Mouse (Mus musculus) bone marrow macrophage, adult 2 months (primary cell): ENCODE data around the gene Gcnt2. TPM values are rescaled to one million over a fixed set of nuclear protein-coding genes. Genes with fewer than 3 reads are reported as not detected.

Experiments used
- H3K27ac ChIP-seq: 2 replicates; pipeline ENCODE4 v1.5.1; 2012; ENCODE audit warnings: low read depth, low read length; ENCODE audit not compliant: insufficient read depth
- H3K4me1 ChIP-seq: 2 replicates; pipeline ENCODE4 v1.6.1; 2012; ENCODE audit warnings: low read length; ENCODE audit not compliant: control insufficient read depth, insufficient read depth
- H3K4me3 ChIP-seq: 2 replicates; pipeline ENCODE4 v1.5.1; 2012; ENCODE audit warnings: mild to moderate bottlenecking, low read length, moderate library complexity; ENCODE audit not compliant: insufficient read depth
- CTCF ChIP-seq: IDR thresholded peaks from 2 replicates; pipeline ENCODE4 v1.5.1; 2012; ENCODE audit warnings: low read depth, mild to moderate bottlenecking, low read length, moderate library complexity
- POLR2A ChIP-seq: IDR thresholded peaks from 2 replicates; pipeline ENCODE4 v1.6.1; 2012; ENCODE audit warnings: mild to moderate bottlenecking, low read depth, low read length, borderline replicate concordance
- polyA plus RNA-seq: library from polyadenylated mRNA; stranded (reverse); fragments of >200 nt; gene quantifications from 2 replicates; pipeline ENCODE4 v1.2.4, GENCODE M21; 2012; ENCODE audit not compliant: missing spikeins, insufficient read depth, insufficient read length

The Gcnt2 gene
- polyA plus RNA-seq, 1 experiment, result 0.67 TPM

DNA sequence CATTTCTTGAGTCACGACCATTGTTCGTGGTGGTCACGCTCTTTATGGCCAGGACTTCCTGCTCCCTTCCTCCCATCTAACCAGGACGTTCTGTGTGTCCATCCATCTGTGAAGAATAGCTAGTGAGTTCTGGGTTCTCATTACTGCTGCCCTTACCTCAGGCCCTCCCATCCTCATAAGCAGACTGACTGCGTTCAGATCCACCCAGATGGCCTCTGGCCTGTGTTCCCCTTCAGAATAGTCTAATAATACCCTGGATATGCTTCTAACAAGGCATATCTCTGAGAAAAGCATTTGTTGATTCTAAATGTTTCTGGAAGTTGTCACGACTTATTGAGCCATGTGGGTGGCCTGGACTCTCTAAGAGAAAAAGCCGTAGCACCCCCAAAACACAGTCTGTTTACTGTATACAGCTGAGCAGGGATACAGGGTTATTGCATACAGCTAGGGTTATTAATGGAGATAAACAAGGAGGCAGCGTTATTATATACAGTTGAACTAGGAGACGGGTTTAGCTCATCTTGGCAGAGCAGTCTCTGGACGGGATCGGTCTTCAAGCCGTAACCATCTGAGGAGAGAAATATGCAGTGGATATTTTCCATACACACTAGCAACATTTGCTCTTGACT, 42.4 kb downstream of the Gcnt2 start:
- Histone ChIP-seq H3K4me3 (no peak overlapping the region), H3K4me1 (peaks cover 2% of the 10 kb centered on the region; the same call in 1 of the 2 replicates), H3K27ac (no peak overlapping the region)
- TF ChIP-seq POLR2A (no peak), CTCF (no peak)

DNA sequence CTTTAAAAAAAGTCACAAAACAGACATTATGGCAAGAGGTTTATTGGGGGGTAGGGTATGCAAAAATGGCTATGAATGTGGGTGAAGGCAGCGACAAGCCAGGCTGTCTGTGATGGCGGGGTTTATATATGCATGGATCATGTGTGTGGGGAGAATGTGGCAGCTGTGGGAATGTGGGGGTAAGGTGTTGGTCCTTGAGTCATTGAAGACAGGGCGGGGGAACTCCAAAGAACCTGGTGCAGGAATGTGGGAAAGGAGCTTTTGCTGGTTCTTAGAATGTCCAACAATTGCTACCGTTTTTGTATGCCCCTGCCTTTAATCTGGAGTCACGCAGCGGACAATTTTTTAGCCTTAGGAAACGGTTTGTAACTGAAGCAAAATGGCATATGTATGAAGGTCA, 44.5 kb downstream of the Gcnt2 start:
- peaks cover 2% of the 10 kb centered on the region; the same call in 1 of the 2 replicates for H3K4me1 ChIP-seq
- no peak for TF ChIP-seq POLR2A
- TF ChIP-seq CTCF, result no peak
- no peak overlapping the region for H3K4me3 ChIP-seq
- H3K27ac ChIP-seq, result no peak overlapping the region

DNA sequence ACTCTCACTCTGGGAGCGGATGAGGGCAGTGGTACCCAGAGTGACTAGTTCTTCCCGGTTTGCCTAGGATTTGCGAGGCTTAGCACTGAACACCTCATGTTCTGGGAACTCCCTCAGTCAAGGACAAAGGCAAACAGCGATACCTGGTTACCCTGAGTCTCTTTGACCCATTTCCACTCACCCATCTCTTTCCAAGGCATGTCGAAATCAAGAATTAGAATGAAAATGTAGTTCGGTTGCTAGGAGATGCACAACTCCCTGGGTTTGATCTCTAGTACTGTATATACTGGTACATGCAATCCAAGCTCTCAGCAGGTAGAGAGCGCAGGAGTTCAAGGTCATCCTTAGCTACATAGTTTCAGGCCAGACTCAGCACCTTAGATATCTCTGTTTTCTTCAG, 47.0 kb downstream of the Gcnt2 start:
- Histone ChIP-seq H3K4me3 (no peak overlapping the region), H3K4me1 (no peaks in the 10 kb centered on the region), H3K27ac (no peak overlapping the region)
- no peak for TF ChIP-seq CTCF
- no peak for TF ChIP-seq POLR2A

DNA sequence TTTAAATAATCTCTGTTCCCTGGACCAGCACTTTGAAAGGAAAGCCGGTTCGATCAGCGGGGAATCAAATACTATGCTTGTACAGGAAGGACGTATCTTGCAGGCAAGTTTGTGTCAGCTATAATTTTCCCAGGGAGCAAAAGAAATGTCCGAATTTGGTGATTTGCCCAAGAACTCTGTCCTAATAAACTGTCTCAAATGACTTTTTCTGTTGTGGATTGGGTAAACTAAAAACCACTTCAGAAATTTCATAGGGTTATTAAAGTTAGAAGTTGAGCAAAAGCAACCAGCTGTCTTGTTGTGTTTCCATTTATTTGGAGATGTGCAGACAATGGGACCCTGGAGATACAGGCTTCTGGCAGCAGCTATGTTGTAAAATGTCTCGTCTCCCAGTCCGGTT, 47.7 kb downstream of the Gcnt2 start:
- Histone ChIP-seq H3K4me1 (no peaks in the 10 kb centered on the region), H3K4me3 (no peak overlapping the region), H3K27ac (no peak overlapping the region)
- no peak for TF ChIP-seq CTCF
- no peak for TF ChIP-seq POLR2A

DNA sequence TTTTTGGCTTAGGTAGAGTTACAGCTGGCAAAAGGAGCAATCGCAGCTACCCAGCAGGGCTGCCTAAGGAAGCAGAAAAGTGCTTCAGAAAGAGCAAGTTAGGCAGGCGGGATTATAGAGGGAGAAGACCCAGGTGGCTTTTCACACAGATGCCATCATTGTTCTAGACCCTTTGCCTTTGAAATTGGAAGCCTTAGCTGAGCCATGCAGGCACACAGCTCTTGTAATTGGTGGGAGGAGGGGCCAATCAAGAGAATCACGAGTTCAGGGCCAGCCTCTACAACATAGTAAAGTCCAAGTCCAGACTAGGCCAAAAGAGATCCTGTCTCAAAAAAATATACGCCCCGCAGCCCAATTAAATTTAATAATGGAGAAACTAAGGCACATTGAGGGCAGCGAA, 48.5 kb downstream of the Gcnt2 start:
- H3K4me3 ChIP-seq, result no peak overlapping the region
- H3K27ac ChIP-seq, result no peak overlapping the region
- TF ChIP-seq POLR2A (no peak), CTCF (no peak)
- no peaks in the 10 kb centered on the region for H3K4me1 ChIP-seq

DNA sequence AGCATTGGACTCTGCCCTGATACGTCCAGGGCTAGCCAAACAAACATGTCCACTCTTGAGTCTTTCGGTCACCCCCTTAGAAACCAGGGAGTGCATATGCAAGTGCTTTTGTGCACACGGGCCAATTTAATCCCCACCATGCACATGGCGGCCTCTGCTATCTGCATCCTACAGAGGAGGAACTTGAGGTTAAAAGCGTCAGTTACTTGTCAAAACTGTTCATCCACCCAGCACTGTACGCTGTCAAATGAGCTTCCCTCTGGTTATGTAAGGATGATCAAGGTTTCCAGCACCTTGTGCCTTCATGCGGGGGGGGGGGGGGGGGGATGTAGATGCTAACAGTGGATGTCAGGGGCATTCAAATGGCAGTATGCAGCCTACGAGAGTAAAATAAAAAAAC, 49.5 kb downstream of the Gcnt2 start:
- Histone ChIP-seq H3K4me1 (no peaks in the 10 kb centered on the region), H3K27ac (no peak overlapping the region), H3K4me3 (no peak overlapping the region)
- no peak for TF ChIP-seq POLR2A
- TF ChIP-seq CTCF, result no peak

DNA sequence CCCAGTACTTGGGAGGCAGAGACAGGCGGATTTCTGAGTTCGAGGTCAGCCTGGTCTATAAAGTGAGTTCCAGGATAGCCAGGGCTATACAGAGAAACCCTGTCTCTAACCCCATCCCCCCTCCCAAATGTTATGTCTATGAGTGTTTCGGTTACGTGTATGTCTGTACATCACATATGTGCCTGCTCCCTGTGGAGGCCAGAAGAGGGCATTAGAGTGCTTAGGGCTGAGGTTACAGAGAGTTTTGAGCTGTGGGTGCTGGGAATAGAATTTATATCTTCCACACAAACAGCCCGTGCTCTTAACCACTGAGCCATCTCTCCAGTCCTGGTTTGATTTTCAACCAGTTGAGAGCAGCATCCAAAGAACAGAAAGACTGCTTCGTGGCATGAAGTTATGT, 50.5 kb downstream of the Gcnt2 start:
- H3K27ac ChIP-seq, result no peak overlapping the region
- no peaks in the 10 kb centered on the region for H3K4me1 ChIP-seq
- no peak overlapping the region for H3K4me3 ChIP-seq
- no peak for TF ChIP-seq CTCF
- TF ChIP-seq POLR2A, result no peak

DNA sequence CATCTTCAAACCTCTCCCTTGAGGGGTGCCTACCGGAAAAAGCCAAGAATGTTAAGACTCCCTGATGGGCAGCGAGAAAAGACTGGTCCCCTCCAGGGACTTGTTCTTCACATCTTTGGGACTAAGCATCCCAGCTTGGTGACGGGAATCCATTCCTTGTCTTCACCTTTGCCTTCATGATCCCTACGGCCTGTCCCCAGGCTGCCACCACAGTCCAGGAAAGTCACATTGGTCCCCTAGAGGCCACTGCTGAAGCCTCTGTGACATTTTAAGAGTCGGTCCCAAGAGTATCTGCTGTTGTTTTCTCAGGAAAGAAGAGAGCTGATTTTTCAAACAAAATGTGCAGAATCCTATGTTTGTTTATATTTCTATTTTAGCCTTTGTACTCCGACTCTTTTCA, 52.4 kb downstream of the Gcnt2 start:
- Histone ChIP-seq H3K4me1 (0 out of 2 replicates have a peak, but pooled peaks cover 2% of the 10 kb centered on the region), H3K4me3 (no peak overlapping the region), H3K27ac (no peak overlapping the region)
- TF ChIP-seq POLR2A, result no peak
- no peak for TF ChIP-seq CTCF

DNA sequence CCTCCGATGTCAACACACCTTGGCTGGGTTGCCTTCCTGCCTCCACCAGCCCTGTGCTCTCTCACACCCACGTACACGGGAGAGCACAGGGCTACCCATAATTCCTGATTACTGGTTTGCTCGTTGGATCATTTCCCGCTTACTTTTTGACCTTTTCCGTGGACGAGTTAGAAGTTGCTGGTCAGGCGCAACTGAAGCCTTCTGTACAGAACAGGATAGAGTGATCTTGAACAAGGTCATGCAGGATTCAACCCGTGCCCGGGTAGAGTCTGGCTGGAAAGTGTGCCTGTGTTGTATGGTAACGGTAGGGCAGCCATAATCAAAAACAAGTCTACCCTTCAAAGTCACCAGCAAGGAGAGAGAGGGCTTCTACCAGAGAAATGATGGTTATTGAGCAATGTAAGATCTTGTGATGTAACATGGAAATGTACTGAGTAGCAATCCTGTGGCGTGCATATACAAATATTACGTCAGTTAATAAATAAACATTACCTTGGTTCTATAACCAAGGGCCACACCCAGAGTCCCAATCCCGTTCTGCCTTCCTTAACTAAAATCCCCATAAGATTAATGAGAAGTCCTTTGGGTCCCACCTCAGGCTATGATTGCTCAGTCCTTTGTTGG, 54.0 kb downstream of the Gcnt2 start:
- TF ChIP-seq CTCF, result no peak
- TF ChIP-seq POLR2A, result no peak
- Histone ChIP-seq H3K27ac (no peak overlapping the region), H3K4me3 (no peak overlapping the region), H3K4me1 (0 out of 2 replicates have a peak, but pooled peaks cover 2% of the 10 kb centered on the region)

DNA sequence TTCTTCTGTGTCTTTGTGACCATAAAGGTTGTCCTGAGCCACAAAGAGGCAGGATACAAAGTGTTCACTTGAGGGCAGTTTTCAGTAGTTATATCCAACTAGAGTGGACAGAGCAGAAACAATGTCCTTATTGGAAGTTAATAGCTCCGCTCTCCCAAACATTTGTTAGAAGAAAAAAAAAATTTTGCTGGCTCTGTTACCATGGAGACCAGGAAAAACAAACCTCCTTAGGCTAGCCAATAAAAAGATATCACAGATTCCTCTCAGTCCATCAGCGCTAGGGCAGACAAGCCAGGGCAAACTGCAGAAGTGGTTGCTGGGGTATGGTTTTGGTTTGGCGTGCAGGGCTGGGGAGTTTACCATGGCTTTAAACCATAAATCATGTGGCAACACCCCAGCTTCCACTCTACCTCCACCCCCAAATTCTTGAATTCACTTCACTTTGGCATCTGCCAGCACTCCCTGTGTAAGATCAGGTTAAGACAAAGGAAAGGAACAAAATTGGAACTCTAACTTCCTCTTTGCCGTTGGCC, 54.6 kb downstream of the Gcnt2 start:
- Histone ChIP-seq H3K4me3 (no peak overlapping the region), H3K27ac (no peak overlapping the region), H3K4me1 (0 out of 2 replicates have a peak, but pooled peaks cover 2% of the 10 kb centered on the region)
- TF ChIP-seq CTCF (no peak), POLR2A (no peak)
